Mouse (Mus musculus) neural tube, embryonic 14.5 days (tissue): ENCODE measurements around the gene Tor3a. TPM values are rescaled to one million over a fixed set of nuclear protein-coding genes. Genes with fewer than 3 reads are reported as not detected.

ENCODE experiments used
- ATAC-seq: fragments of 200-750 bp; cut with Nextera tagmentation; 2 replicates; pipeline ENCODE4 v1.8.0; 2017; ENCODE audit warnings: low read depth, mild to moderate bottlenecking, moderate TSS enrichment, moderate library complexity
- H3K27ac ChIP-seq: fragments of 300-500 bp; sonication (generic); 2 replicates; pipeline ENCODE4 v1.5.1; 2014; ENCODE audit warnings: low read depth, mild to moderate bottlenecking, control low read depth, low read length, moderate library complexity, mixed read lengths
- H3K27me3 ChIP-seq: fragments of 300-500 bp; sonication (generic); 2 replicates; pipeline ENCODE4 v1.6.1; 2014; ENCODE audit warnings: low read length; ENCODE audit not compliant: control insufficient read depth, insufficient read depth
- H3K36me3 ChIP-seq: fragments of 300-500 bp; sonication (generic); 2 replicates; pipeline ENCODE4 v1.6.1; 2014; ENCODE audit warnings: low read length, mixed read lengths; ENCODE audit not compliant: control insufficient read depth, insufficient read depth
- H3K4me1 ChIP-seq: fragments of 300-500 bp; sonication (generic); 2 replicates; pipeline ENCODE4 v1.6.1; 2014; ENCODE audit warnings: low read length; ENCODE audit not compliant: control insufficient read depth, insufficient read depth
- H3K4me2 ChIP-seq: fragments of 300-500 bp; sonication (generic); 2 replicates; pipeline ENCODE4 v1.6.1; 2014; ENCODE audit warnings: mild to moderate bottlenecking, low read depth, low read length, control low read depth
- H3K4me3 ChIP-seq: fragments of 300-500 bp; sonication (generic); 2 replicates; pipeline ENCODE4 v1.5.1; 2014; ENCODE audit warnings: low read depth, low read length, control low read depth, mixed read lengths
- H3K9ac ChIP-seq: fragments of 300-500 bp; sonication (generic); replicated peaks from 2 replicates; pipeline ENCODE4 v1.6.1; 2014; ENCODE audit warnings: low read depth, mild to moderate bottlenecking, control low read depth, low read length, mixed read lengths
- H3K9me3 ChIP-seq: fragments of 300-500 bp; sonication (generic); 2 replicates; pipeline ENCODE4 v1.6.1; 2016; ENCODE audit warnings: low read length; ENCODE audit not compliant: control insufficient read depth
- WGBS: fragments of 180-500 bp; shearing (Covaris S2); extraction: QIAGEN DNeasy Blood & Tissue Kit; methylation state at CpG from one replicate; pipeline ENCODE4 v1.1.7; 2014; 5-methylcytosine and 5-hydroxymethylcytosine counted together
- polyA plus RNA-seq: library from polyadenylated mRNA; unstranded; fragments of >200 nt; fragmentation: Nextera tagmentation; extraction: Ambion mirVana; gene quantifications from 2 replicates; pipeline ENCODE4 v1.2.1, GENCODE M21; 2014

The Tor3a gene
- polyA plus RNA-seq, 1 experiment from 2014 or later: 1.8 TPM

- H3K27ac ChIP-seq: peak overlapping the region; percentile 40; the same call in 1 of the 2 replicates
- H3K4me1 ChIP-seq: peaks cover 16% of the 10 kb centered on the region
- no peaks in the 10 kb centered on the region for H3K27me3 ChIP-seq
- peak; percentile 66 for ATAC-seq
- 6% methylated on average over 9 of the region's 9 CpGs for whole genome bisulfite sequencing
- no peaks in the 10 kb centered on the region for H3K9me3 ChIP-seq
- H3K4me2 ChIP-seq: peak overlapping the region; percentile 8; the same call in 1 of the 2 replicates
- no peak overlapping the region for H3K4me3 ChIP-seq
- no peak overlapping the region for H3K9ac ChIP-seq
- H3K36me3 ChIP-seq: no peaks in the 10 kb centered on the region
These were observed 60.2 kb downstream of the Tor3a start for GRCm38 (mm10) chr1:156613855-156614530.

DNA sequence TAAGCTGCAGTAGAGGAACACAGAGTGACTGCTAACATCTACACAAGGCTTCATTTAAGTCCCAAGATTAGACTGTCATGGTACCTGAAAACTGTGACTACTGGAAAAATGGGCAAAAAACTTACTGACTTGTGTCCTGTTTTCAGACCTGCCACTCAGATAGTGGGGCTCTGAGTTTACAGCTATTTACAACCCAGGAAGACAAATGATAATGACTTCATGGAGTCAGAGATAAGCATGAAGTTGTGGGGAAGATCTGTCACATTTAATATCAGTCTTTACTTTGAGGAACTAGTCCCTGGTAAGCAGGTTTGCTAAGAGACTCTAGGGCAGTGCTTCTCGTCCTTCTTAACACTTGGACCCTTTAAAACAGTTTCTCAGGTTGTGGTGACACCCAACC, 63.9 kb downstream of the Tor3a start:
- Histone ChIP-seq H3K27ac (no peak overlapping the region), H3K4me1 (peaks cover 7% of the 10 kb centered on the region; the same call in 1 of the 2 replicates), H3K9me3 (no peaks in the 10 kb centered on the region), H3K9ac (no peak overlapping the region), H3K4me3 (no peak overlapping the region), H3K4me2 (no peak overlapping the region), H3K36me3 (no peaks in the 10 kb centered on the region), H3K27me3 (no peaks in the 10 kb centered on the region)
- WGBS: 100% methylated on average over 1 of the region's 1 CpGs
- no peak for ATAC-seq

DNA sequence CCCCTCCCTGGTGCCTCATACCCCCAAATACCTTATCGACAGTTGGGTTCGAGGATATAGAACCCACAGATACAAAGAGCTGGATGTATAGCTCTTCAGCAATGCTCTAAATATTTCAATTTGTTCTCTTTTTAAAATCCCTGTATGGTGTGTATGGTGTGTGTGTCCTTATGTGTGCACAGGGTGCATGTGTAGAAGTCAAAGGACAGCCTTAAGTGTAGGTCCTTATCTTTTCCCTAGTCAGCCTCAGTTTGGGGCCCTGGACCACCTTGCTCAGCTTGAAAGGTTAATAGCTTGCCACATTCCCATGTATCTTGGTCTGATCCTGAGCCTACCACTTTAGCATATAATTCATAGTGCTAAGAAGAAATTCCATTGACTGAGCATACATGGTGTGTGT, 65.7 kb downstream of the Tor3a start:
- 84% methylated on average over 2 of the region's 2 CpGs for WGBS
- H3K36me3 ChIP-seq: no peaks in the 10 kb centered on the region
- H3K9ac ChIP-seq: no peak overlapping the region
- no peaks in the 10 kb centered on the region for H3K27me3 ChIP-seq
- no peaks in the 10 kb centered on the region for H3K9me3 ChIP-seq
- ATAC-seq: no peak
- no peak overlapping the region for H3K4me2 ChIP-seq
- H3K4me3 ChIP-seq: no peak overlapping the region
- H3K27ac ChIP-seq: no peak overlapping the region
- H3K4me1 ChIP-seq: no peaks in the 10 kb centered on the region

DNA sequence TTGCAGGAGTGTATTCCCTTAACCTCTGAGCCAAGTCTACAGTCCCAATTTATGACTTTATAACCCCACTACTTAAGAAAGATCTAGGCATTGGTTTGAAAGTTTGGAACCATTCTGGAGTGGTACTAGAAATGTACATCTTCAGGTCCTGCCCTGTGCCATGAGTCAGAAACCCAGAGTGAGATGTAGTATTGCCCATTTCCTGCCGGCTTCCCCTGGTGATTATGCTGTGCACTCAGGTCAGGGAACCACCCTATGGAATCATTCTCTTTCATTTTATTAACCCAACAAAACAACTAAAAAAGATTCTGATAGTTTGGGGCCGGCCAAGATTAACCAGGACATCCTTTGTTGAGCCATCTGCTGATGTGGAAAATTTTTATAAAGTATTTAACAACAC, 68.2 kb downstream of the Tor3a start:
- H3K9me3 ChIP-seq: no peaks in the 10 kb centered on the region
- no peaks in the 10 kb centered on the region for H3K4me1 ChIP-seq
- H3K4me3 ChIP-seq: no peak overlapping the region
- H3K27ac ChIP-seq: no peak overlapping the region
- ATAC-seq: no peak
- no peaks in the 10 kb centered on the region for H3K27me3 ChIP-seq
- H3K4me2 ChIP-seq: no peak overlapping the region
- H3K36me3 ChIP-seq: no peaks in the 10 kb centered on the region
- WGBS: 67% methylated on average over 2 of the region's 2 CpGs
- no peak overlapping the region for H3K9ac ChIP-seq

DNA sequence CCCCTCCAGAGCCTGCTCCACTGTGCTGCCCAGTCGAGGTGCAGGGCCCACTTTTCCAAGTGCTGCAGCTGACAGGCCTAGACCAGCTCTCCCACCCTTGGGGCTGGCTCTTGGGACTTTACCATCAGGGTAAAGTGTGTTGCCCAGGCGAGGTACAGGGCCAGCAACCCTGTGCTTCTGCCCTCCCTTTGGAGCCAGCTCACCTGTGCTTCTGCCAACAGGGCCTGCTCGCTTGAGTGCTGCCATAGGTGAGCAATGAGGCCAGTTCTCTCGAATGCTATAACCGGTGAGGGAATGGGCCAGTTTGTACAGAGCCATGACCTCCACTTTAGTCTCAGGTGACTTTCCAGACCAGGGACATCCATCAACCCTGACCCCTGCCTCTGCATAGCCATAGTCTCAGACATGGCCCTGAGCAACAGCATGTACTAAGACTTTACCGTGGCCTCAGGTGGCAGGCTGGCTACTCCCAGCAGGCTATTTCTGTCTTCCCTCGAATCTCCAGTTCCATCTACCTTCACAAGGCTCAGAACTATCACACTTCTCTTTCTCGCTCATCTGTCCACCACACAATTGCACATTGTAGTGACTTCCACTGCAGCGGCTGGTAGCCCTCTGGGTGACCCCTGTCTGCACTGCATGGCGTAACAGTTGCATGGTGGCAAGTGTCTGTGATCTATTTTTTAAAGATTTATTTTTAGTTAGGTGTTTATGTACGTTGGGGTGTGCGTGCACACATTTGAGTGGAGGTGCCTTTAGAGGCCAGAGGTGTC, 68.9 kb downstream of the Tor3a start:
- Histone ChIP-seq H3K9me3 (no peaks in the 10 kb centered on the region), H3K9ac (no peak overlapping the region), H3K4me1 (no peaks in the 10 kb centered on the region), H3K4me3 (no peak overlapping the region), H3K36me3 (no peaks in the 10 kb centered on the region), H3K27ac (no peak overlapping the region), H3K4me2 (no peak overlapping the region), H3K27me3 (no peaks in the 10 kb centered on the region)
- WGBS: 68% methylated on average over 12 of the region's 12 CpGs
- no peak for ATAC-seq

Other genes with a start within 250 kb of the Tor3a start
- 8.9 and 9.5 TPM in 2 replicates for gene Soat1, start 200.0 kb downstream of the Tor3a start, polyA plus RNA-seq
- gene Gm10031, start 150.3 kb downstream of the Tor3a start, polyA plus RNA-seq: 0.90 and 0.97 TPM in 2 replicates
- gene Abl2, start 115.6 kb downstream of the Tor3a start, polyA plus RNA-seq: 9.8 and 10.1 TPM in 2 replicates
- 28.5 and 37.2 TPM in 2 replicates for gene Fam20b, start 44.7 kb upstream of the Tor3a start, polyA plus RNA-seq
- 1.4 and 1.7 TPM in 2 replicates for gene Angptl1, start 164.2 kb upstream of the Tor3a start, polyA plus RNA-seq